Mouse (Mus musculus) cerebellum, adult 2 months (tissue): ENCODE data around the gene Myo1b.

ENCODE experiments used
- CTCF ChIP-seq: fragments of 200-500 bp; IDR thresholded peaks from 2 replicates; pipeline ENCODE4 v1.5.1; 2011; ENCODE audit warnings: low read depth, mild to moderate bottlenecking, control low read depth, low read length, moderate library complexity, borderline replicate concordance; ENCODE audit not compliant: insufficient read depth
- POLR2A ChIP-seq: fragments of 200-500 bp; IDR thresholded peaks from 2 replicates; pipeline ENCODE4 v1.6.1; 2011; ENCODE audit warnings: low read length, control low read depth, borderline replicate concordance; ENCODE audit not compliant: insufficient read depth

- TF ChIP-seq POLR2A (no peak), CTCF (no peak)
Measured at GRCm38 (mm10) chr1:51938357-51938756, 22.5 kb upstream of the Myo1b start.
